Mouse (Mus musculus) limb, embryonic 10.5 days (tissue): ENCODE measurements around the gene Slc24a4. TPM values are rescaled to one million over a fixed set of nuclear protein-coding genes. Genes with fewer than 3 reads are reported as not detected.
"Not testable (repeated sequence)": the region's sequence is repeated elsewhere in the genome, so short reads cannot be mapped to it uniquely, and the experiment has no call there.

Experiments used
- DNase-seq: peaks from one replicate; pipeline ENCODE4 v3.0.0-alpha.2; 2017; ENCODE audit warnings: low spot score
- H3K27ac ChIP-seq: fragments of 300-500 bp; sonication (generic); 2 replicates; pipeline ENCODE4 v1.5.1; 2016; ENCODE audit warnings: mild to moderate bottlenecking
- H3K27me3 ChIP-seq: fragments of 300-500 bp; sonication (generic); 2 replicates; pipeline ENCODE4 v1.6.1; 2016; ENCODE audit warnings: low read depth, mild to moderate bottlenecking; ENCODE audit not compliant: poor library complexity, severe bottlenecking
- H3K36me3 ChIP-seq: fragments of 300-500 bp; sonication (generic); 2 replicates; pipeline ENCODE4 v1.6.1; 2016; ENCODE audit warnings: mild to moderate bottlenecking, moderate library complexity
- H3K4me1 ChIP-seq: fragments of 300-500 bp; sonication (generic); 2 replicates; pipeline ENCODE4 v1.6.1; 2016
- H3K4me3 ChIP-seq: fragments of 300-500 bp; sonication (generic); 2 replicates; pipeline ENCODE4 v1.5.1; 2016; ENCODE audit warnings: mild to moderate bottlenecking, moderate library complexity
- H3K9me3 ChIP-seq: fragments of 300-500 bp; sonication (generic); replicated peaks from 2 replicates; pipeline ENCODE4 v1.6.1; 2016; ENCODE audit warnings: mild to moderate bottlenecking
- WGBS: fragments of 180-500 bp; shearing (Covaris S2); methylation state at CpG from one replicate; pipeline ENCODE4 v1.1.7; 2016; 5-methylcytosine and 5-hydroxymethylcytosine counted together
- polyA plus RNA-seq: library from polyadenylated mRNA; unstranded; fragments of >200 nt; fragmentation: Nextera tagmentation; extraction: Ambion mirVana; gene quantifications from 2 replicates; pipeline ENCODE4 v1.2.1, GENCODE M21; 2016

Slc24a4 gene
- polyA plus RNA-seq, 1 experiment from 2014 or later, result not detected

DNA sequence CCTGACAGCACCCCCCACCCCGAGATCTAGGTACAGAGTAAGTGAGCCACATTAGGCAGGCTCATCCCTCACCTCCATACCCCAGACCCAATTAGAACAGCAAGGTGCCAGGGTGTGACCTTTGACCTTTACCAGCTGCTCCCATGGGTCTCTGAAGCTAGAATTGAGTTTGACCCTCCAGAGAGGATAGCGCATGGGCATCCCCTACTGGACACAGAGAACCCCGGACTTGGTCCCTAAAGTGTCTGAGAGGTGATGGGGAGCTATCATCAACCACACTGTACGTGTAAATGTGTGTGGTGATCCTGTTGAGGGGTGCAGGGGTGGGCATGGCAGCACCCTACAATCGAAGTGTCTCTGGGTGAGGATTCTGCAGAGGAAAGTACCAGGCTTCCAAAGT is 44.8 kb downstream of the Slc24a4 start:
- Histone ChIP-seq H3K4me3 (no peak overlapping the region), H3K4me1 (no peaks in the 10 kb centered on the region), H3K9me3 (no peaks in the 10 kb centered on the region), H3K27ac (no peak overlapping the region), H3K27me3 (no peaks in the 10 kb centered on the region), H3K36me3 (no peaks in the 10 kb centered on the region)
- WGBS, result 80% methylated on average over 5 of the region's 5 CpGs
- DNase-seq, result no peak

DNA sequence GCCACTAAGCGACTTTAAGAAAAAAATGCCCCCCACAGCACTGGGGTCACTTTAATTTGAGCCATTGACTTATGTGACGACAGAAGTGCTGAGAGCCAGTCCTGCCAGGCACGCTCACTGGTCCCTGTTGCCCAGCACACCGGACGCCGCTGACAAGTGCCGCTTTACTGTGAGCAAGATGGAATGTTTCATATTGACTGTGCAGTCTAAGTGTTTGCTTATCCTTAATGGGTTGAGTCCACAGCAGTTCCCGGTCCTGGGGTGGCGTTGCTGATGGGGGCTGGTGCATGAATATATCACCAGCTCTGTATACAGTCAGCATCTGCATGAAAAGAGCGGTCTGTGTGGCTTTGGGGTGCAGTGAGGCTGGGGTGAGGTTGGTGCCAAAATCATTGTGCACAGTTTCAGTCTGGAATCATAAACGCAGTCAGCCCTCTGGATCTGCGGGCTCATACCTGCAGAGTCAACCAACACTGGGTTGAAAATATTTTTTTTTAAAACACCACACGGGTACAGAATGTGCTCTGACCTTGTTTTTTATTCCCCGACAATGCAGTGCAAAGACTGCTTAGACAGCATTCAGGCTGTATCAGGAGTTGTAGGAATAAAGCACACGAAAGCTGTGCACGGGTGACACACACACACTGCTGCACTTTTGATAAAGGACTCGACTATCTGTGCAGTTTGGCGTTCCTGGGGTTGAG is 52.0 kb downstream of the Slc24a4 start:
- no peak for DNase-seq
- no peaks in the 10 kb centered on the region for H3K4me1 ChIP-seq
- no peaks in the 10 kb centered on the region for H3K9me3 ChIP-seq
- H3K36me3 ChIP-seq, result no peaks in the 10 kb centered on the region
- H3K27me3 ChIP-seq, result no peaks in the 10 kb centered on the region
- 86% methylated on average over 18 of the region's 18 CpGs for WGBS
- no peak overlapping the region for H3K27ac ChIP-seq
- H3K4me3 ChIP-seq, result no peak overlapping the region

DNA sequence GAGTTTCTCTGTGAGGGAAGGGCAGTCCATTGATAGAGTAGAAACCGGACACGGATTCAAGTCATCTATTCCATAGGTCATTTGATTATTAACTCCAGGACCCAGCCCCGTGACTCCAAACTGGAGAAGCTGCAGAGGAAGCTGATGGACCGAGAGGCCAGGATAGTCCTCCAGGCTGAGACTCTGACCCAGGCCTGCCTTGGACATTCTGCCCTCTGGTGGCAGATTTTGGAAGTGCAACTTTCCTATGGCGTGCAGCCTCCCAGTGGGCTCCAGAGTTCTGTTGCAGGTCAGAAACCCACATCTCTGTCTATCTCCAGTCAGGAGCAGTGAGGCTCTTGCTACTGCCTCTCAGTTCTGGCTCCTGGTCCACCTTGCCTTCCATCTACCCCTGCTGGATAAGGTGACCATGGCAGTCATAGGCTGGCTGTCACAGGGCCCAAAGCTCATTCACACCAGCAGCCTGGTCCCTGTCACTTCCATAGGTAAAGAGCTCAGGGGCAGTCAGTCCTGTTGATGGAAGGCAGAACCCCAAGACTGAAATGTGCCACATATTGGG is 53.3 kb downstream of the Slc24a4 start:
- peak; percentile 81 for DNase-seq
- Histone ChIP-seq H3K27ac (no peak overlapping the region), H3K4me1 (no peaks in the 10 kb centered on the region), H3K36me3 (no peaks in the 10 kb centered on the region), H3K4me3 (no peak overlapping the region), H3K9me3 (no peaks in the 10 kb centered on the region), H3K27me3 (no peaks in the 10 kb centered on the region)
- 49% methylated on average over 5 of the region's 5 CpGs for WGBS

DNA sequence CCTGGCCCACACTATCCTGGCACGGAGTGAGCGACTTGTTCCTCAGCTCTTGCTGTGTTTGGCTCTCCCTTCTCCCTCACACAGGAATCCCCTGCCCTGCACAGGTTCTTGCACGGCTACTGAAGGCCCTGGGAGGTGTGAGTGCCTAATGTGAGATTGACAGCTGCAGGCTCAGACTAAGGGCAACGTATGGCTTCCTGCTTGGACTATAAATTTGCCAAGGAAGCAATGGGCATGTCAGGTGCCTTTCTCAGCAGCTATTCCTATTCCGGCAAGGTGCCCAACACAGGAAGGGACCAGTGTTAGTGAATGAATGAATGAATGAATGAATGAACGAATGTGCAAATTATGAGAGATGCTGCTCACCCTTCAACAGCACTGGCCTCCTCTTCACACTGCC is 54.1 kb downstream of the Slc24a4 start:
- Histone ChIP-seq H3K9me3 (no peaks in the 10 kb centered on the region), H3K27ac (no peak overlapping the region), H3K27me3 (no peaks in the 10 kb centered on the region), H3K36me3 (no peaks in the 10 kb centered on the region), H3K4me1 (no peaks in the 10 kb centered on the region), H3K4me3 (no peak overlapping the region)
- 80% methylated on average over 6 of the region's 6 CpGs for WGBS
- no peak for DNase-seq

DNA sequence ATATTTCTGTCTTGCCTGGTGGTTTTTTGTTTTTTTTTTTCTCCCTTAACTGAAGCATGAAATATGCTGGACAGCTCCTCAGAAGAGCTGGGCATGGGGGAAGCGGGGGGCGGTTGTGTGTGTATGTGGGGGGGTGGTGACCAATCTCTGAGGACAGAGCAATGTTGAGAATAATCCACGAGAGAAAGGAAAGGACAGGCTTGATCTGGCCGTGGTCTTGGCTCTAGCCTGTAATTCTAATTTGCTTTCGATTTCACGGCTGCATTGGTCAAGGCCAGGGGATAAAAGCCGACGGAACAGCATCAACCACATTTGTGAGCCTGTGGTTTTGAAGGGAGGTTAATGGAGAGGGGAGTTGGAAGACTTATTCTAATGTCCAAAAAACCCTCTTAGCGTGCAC is 54.7 kb downstream of the Slc24a4 start:
- no peaks in the 10 kb centered on the region for H3K4me1 ChIP-seq
- DNase-seq, result no peak
- H3K9me3 ChIP-seq, result no peaks in the 10 kb centered on the region
- H3K36me3 ChIP-seq, result no peaks in the 10 kb centered on the region
- 81% methylated on average over 9 of the region's 9 CpGs for WGBS
- H3K27ac ChIP-seq, result no peak overlapping the region
- no peak overlapping the region for H3K4me3 ChIP-seq
- no peaks in the 10 kb centered on the region for H3K27me3 ChIP-seq

DNA sequence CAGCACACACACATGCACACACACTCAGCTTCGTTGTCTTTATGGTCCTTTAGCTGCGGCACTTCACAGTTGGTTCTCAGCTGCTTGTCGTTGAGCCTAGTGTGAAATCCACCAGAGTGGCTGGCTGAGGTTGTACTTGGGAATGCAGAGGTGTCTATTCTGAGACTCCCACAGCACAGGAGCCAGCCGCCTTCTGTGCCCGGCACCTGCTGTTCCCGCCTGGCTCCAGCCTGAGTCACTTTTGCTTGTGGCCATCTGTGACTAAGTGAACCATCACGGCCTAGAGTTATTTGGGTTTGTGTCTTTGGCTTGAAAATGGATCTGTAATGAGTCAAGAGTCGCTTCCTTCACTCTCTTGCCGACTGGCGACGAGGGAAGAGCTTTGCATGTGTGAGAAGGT is 62.3 kb downstream of the Slc24a4 start:
- Histone ChIP-seq H3K36me3 (no peaks in the 10 kb centered on the region), H3K4me1 (no peaks in the 10 kb centered on the region), H3K27ac (no peak overlapping the region), H3K4me3 (no peak overlapping the region), H3K27me3 (no peaks in the 10 kb centered on the region), H3K9me3 (no peaks in the 10 kb centered on the region)
- 86% methylated on average over 11 of the region's 11 CpGs for WGBS
- no peak for DNase-seq

DNA sequence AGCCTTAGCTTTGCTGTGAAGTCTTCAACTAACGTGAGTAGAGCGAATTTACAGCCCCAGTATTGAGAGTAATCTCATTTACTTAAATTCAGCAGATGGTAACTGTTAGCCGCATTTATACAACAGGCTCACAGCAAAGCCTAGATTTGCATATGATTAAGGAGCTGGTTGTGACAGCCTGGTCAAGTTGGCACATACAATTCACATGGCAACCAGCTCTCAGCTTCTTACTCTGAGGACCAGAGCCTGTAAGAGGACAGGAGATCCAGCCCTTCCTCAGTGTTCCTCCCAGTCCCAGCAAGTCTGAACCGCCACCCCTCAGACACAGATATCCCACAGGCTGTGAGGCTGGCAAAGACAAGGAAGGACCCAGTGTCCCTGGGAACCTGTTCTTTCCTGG is 73.0 kb downstream of the Slc24a4 start:
- no peak for DNase-seq
- H3K4me3 ChIP-seq, result no peak overlapping the region
- WGBS, result 64% methylated on average over 4 of the region's 4 CpGs
- peak overlapping the region; percentile 25; the same call in 1 of the 2 replicates for H3K27ac ChIP-seq
- H3K9me3 ChIP-seq, result no peaks in the 10 kb centered on the region
- no peaks in the 10 kb centered on the region for H3K27me3 ChIP-seq
- peaks cover 18% of the 10 kb centered on the region for H3K4me1 ChIP-seq
- H3K36me3 ChIP-seq, result no peaks in the 10 kb centered on the region

DNA sequence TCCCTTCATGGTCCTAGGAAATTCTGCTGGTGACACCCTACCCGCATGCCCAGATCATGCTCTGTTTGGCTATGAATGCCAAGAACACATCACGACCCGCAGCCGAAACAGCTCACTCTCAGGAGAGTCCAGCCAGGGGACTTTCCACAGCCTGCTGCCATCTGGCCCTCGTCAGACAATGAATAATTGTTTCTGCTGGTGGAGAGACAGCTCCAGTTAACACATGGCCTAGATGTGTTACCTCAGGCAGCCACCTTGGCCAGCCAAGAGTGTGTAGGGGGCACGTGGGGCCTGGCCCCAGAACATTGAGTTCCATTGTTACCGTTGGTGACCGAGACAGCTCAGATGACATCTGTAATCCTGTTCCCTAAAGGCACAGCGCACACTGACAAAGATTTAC is 74.4 kb downstream of the Slc24a4 start:
- Histone ChIP-seq H3K9me3 (no peaks in the 10 kb centered on the region), H3K4me1 (peaks cover 18% of the 10 kb centered on the region), H3K36me3 (no peaks in the 10 kb centered on the region), H3K27me3 (no peaks in the 10 kb centered on the region), H3K27ac (peak overlapping the region; percentile 67), H3K4me3 (no peak overlapping the region)
- peak; percentile 49 for DNase-seq
- WGBS, result 55% methylated on average over 9 of the region's 9 CpGs

DNA sequence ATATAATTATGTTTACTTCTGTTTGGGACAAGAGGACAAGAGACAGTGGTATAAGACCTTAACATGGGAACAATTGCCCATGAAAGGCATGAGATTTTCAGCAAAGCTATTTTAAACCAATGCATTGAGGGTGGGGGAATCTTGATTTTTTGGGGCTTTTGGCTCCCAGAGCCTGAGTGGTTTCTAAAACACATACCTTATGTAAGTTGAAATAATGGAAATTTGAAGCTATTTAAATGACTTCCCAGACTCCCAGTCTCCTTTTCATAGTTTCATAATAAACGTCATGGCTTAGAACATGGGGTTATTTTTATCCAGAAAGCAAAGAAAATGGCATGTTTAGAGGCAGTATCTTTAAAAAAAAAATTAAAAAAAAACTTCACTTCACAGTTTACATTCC is 77.9 kb downstream of the Slc24a4 start:
- no peaks in the 10 kb centered on the region for H3K27me3 ChIP-seq
- H3K4me1 ChIP-seq, result peaks cover 17% of the 10 kb centered on the region
- H3K36me3 ChIP-seq, result no peaks in the 10 kb centered on the region
- no peak overlapping the region for H3K4me3 ChIP-seq
- no peak overlapping the region for H3K27ac ChIP-seq
- WGBS, result 76% methylated on average over 1 of the region's 1 CpGs
- no peaks in the 10 kb centered on the region for H3K9me3 ChIP-seq
- DNase-seq, result no peak

DNA sequence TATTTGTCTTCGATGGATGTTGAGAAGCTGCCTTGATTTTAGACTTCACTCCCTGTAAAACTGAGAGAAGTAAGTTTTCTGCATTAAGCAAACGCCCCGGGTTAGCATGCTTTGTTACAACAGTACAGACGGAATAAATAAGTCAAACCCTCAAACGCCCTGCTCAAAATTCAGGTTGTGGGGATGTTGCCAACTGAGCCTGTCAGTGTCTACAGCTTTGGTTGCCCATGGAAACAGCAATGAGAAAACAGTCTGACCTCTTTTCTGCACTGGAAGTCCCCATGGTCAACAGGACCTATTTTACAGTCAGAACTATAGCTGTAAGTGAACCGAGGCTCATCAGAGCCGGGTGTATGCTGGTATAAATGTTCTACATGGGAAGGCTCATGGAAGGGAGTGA is 78.7 kb downstream of the Slc24a4 start:
- no peak for DNase-seq
- no peaks in the 10 kb centered on the region for H3K36me3 ChIP-seq
- no peak overlapping the region for H3K27ac ChIP-seq
- no peaks in the 10 kb centered on the region for H3K27me3 ChIP-seq
- WGBS, result 91% methylated on average over 7 of the region's 7 CpGs
- H3K4me3 ChIP-seq, result no peak overlapping the region
- H3K4me1 ChIP-seq, result peaks cover 10% of the 10 kb centered on the region
- no peaks in the 10 kb centered on the region for H3K9me3 ChIP-seq

DNA sequence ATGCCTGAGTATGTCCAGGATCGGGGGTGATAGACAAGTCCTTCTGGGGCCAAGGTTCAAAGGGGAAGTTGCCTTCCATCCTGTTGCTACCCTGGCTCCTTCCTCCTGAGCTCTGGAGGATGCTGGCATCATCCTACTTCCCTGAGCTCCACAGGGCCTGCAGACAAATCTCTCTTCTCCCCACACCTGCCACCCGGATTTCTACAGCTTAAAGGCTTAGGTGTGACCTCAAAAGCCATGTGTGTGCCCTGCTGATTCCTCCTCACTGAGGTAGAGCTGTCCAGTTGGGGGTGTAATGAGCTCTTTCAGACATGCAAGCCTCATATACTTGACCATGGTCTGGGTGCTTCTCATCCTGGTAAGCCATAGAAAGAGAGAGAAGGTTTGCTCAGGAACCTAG is 82.3 kb downstream of the Slc24a4 start:
- Histone ChIP-seq H3K27ac (no peak overlapping the region), H3K36me3 (no peaks in the 10 kb centered on the region), H3K4me1 (no peaks in the 10 kb centered on the region), H3K27me3 (no peaks in the 10 kb centered on the region), H3K4me3 (no peak overlapping the region), H3K9me3 (no peaks in the 10 kb centered on the region)
- 92% methylated on average over 2 of the region's 2 CpGs for WGBS
- no peak for DNase-seq

DNA sequence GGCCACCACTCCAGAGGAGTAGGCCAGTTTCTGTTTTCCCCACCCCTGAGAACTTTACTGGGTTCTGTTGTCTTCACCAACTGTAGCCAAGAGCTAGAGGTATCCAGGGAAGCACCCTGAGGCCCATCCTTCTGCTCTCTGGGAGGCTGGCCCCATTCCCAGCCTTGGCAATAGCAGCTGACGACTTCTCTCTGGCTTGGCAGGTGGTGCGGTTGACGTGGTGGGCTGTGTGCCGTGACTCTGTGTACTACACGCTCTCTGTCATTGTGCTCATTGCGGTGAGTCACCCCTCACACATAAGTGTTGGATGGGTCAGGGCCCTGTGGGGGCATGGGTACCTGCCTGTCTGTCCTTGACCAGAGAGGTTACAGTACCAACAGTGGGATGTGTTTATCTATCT is 94.9 kb downstream of the Slc24a4 start:
- no peak overlapping the region for H3K4me3 ChIP-seq
- H3K4me1 ChIP-seq, result no peaks in the 10 kb centered on the region
- H3K9me3 ChIP-seq, result no peaks in the 10 kb centered on the region
- DNase-seq, result no peak
- no peak overlapping the region for H3K27ac ChIP-seq
- 94% methylated on average over 6 of the region's 6 CpGs for WGBS
- H3K36me3 ChIP-seq, result no peaks in the 10 kb centered on the region
- H3K27me3 ChIP-seq, result no peaks in the 10 kb centered on the region

DNA sequence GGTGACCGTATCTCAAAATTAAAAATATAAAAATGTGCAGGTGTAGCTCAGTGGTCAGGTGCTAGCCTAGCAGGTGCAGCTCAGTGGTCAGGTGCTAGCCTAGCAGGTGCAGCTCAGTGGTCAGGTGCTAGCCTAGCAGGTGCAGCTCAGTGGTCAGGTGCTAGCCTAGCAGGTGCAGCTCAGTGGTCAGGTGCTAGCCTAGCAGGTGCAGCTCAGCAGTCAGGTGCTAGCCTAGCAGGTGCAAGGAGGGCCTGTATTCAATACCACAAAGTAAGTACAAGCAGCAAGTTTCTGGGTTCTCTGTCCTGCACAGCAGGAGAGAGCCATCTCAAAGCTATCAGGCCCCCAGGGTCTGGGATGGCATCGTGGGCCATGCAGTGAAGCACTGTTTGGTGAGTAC is 95.6 kb downstream of the Slc24a4 start:
- H3K4me3 ChIP-seq, H3K27ac ChIP-seq, H3K27me3 ChIP-seq, DNase-seq, H3K4me1 ChIP-seq, H3K9me3 ChIP-seq, H3K36me3 ChIP-seq: not testable (repeated sequence)
- WGBS, result 90% methylated on average over 2 of the region's 2 CpGs

DNA sequence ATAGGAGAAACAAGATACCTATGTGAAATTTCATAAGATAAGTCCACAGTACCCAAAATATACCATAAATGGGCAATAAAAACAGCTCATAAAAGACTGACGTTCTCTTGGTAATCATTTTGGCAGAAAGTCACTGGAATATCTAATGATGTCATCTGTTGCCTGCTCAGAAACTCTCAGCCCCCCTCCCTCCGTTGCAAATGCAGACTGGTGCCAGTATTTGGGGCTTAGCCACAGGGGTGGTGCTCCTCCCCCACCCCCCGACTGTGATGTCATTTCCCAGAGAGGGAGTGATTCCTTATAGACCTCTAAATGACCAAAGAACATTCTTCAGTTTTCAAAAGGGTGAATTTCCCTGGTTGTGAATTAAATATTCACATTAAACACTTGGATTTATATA is 96.6 kb downstream of the Slc24a4 start:
- Histone ChIP-seq H3K9me3 (no peaks in the 10 kb centered on the region), H3K36me3 (no peaks in the 10 kb centered on the region), H3K4me1 (no peaks in the 10 kb centered on the region), H3K4me3 (no peak overlapping the region), H3K27ac (no peak overlapping the region), H3K27me3 (no peaks in the 10 kb centered on the region)
- WGBS, result 54% methylated on average over 3 of the region's 3 CpGs
- DNase-seq, result no peak
